Mouse (Mus musculus): ENCODE measurements at regions not wholly inside any gene's neighbourhood (a gene's known extent, or its start where the extent isn't known, plus 50 kb on each side); places are given as distances from the start of the nearest gene placed in this dataset.
A peak's percentile ranks its signal among the peaks of the same experiment; 100 is the strongest.

DNA sequence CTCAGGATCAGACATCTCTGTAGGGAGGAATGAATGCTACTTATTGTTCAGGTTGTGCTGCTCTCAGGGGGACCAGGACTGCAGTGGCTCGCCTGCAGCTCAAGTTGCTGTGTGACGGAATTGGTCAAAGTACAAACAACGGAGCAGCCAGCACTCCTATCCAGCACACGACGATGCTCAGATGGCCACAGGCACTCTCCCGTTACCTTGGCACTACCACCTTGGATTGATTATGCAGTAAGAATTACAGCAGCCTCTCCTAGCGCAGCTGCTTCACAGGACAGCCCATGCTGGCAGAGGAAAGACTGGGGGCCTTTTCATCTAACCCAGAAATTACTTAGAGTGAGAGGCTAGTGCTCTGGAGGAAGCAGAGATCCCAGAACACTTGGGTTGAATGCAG is 226.5 kb downstream of the Maf start:
- DNase-seq (ENCODE audit: low read depth, low spot score): no peak

DNA sequence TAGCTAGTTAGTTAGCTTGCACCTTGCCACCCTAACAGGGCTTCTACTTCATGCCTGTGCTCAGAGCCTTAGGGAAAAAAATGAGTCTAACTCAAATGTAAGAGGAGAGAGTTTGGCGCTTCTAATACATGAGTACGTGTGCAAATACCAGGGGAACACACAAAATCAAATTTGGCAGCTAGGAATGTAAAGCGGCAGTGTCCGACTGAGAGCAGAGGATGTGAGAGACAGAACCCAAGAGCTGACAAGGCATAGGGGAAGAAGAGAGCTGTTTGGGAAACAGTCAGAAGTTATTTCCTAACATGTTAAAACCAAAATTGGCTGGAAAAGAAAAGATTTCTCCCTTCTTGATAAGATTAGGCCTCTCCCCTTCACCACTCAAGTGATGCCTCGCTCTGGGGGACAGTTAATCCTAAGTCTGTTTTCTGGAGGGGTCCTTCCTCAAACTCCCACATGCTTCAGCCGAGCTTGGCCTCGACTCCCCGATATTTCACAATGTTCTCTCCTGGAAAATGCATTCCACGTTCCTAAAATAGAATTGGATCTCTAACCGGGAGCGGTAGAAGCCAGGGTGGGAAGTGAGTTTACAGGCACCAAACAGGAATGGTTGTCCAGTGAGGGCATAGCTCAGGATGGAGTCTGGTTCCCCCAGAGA is 229.1 kb downstream of the Maf start:
- no peak for DNase-seq (ENCODE audit: low read depth, low spot score)

DNA sequence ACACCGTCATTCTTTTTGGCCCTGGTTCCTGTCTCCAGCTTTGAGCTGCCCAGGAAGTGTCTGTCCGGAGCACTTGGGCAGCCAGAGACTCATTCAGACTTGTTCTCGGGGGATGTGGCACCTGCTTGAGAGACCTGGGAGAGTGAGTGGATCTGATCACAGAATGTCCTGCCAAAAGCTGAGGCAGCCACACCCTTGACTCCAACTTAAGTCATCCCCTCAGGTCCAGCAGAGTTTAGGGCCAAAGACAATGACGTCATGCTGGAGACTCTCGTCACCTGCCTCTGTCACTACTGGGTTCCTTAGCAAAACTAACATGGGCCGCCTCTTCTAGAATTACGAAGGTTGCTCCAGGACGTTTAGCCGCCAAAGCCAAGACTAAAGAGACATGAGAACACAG is 231.5 kb downstream of the Maf start:
- peak; percentile 25 for DNase-seq (ENCODE audit: low read depth, low spot score)

DNA sequence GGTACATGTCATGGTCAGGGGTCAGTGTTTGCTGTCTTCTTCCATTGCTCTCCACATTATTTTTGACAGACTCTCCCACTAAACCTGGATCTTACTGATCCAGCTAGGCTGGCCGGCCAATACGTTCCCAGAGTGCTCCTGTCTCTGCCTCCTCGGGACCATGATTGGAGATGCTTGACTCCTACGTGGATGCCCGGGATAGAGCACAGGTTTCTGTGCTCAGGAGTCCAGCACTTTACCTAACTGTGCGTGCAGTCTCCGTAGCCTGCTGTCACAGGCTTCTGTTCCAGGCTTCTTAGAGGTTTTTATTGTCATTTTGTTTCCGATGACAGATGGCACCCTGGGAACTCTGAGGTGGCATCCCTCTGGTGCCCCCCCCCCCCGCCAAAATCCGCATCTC is 232.4 kb downstream of the Maf start:
- peak; percentile 88 for DNase-seq (ENCODE audit: low read depth, low spot score)

DNA sequence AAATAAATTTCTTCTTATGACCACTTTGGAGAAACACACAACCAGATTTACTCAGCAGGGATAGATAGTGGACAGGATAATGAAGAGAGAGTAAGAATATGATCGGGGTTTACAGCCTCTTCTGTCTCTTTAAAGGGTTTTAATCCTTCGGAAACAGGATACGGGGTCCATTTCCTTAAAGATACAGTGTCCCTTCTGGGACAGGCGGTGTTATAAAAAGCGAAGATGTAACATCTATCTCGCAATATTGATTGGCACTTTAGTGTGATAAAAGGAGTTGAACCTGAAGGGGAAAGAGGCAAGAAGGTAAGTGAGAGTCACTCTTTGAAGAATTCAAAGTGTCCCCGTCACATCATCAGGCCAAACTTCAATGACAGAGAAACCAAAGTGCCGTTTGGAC is 233.6 kb downstream of the Maf start:
- no peak for DNase-seq (ENCODE audit: low read depth, low spot score)

DNA sequence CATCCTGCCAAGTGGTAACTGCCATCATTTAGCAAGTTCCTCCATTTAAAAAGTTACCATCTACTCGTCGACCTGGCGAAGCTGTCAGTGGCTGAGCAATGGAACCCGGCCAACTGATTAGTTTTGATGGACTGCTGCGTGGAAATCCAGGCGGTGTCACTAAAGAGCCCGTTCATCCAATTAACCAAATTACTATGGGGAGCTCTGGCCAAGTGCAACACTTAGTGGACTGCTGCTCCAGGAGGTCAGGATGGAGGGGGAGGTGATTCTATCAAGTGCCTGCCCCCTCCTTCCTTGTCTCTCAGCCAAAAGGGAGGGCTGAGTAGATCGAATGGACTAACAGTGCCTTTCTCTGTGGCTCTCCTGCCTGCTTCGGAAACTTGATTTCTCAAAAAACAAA is 241.0 kb downstream of the Maf start:
- peak; percentile 23 for DNase-seq (ENCODE audit: low read depth, low spot score)

DNA sequence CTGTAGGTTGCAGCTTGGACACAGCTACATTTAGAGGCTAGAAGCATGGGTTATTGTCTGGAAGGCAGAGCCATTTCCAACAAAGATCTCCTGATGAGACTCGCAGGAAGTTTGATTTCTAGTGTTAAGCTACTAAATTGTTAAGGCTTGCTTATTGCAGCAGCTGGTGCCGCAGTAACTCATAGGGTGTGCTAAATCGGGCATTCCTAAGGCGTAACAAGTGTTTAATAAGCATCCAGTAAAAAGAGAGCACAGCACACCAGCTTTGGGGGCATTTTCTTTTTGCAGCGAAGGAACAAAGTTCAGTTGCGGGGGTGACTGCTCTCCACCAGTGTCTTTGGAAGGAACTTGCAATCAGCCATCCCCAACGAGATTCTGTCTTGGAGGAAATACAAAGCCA is 241.5 kb downstream of the Maf start:
- peak; percentile 24 for DNase-seq (ENCODE audit: low read depth, low spot score)

DNA sequence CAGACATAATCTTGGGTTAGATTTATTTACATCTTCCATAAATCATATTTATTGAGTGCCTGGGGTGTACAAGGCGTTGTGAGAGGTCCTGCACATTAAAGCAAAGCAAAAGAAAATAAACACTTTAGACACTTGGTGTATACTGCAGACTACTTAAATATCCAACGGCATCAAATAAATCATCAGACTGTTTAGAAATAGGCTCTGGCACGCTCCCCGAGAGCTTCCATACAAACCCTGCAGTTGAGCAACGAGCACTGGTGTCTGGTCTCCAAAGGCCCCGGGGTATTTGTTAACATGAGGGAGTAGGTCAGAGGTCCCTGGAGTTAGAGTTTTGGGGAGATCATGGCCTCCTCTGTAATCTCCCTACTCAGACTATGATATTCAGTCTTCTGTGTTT is 244.9 kb downstream of the Maf start:
- no peak for DNase-seq (ENCODE audit: low read depth, low spot score)

DNA sequence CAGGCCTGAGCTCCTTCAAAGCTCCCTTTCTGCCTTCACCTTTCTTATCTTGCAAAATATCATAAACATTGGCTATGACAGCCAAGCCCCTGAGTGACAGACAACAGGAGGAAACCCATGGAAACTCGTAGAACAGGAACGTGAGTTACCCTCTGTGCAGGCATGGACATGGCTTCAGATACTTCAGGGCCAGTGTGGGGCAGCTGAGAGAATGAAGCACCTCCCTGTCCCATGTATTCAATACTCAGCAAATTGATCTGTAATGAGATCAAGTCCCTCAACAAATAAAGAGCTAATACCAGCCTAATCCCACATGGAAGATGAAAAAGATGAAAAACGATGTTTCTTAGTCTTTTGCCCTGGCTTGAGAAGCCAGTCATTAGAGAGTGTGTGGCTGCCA is 249.5 kb downstream of the Maf start:
- DNase-seq (ENCODE audit: low read depth, low spot score): no peak

DNA sequence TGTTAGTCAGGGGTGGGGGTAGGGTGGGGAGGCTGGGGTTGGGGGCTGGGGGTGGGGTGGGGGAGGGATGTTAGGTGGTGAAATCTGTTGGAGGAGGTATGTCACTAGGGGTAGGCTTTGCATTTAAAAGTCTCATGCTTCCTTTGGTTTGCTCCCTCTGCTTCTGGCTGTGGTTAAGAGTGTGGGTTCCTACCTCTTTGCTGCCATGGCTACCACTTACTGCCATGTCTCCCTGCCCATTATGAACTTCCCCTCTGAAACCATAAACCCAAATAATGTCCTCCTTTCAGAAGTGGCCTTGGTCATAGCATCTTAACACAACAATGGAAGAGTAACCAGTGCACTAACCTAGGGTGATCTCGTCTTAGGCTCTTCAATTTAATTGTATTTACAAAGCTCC is 256.8 kb downstream of the Maf start:
- no peak for DNase-seq (ENCODE audit: low read depth, low spot score)

DNA sequence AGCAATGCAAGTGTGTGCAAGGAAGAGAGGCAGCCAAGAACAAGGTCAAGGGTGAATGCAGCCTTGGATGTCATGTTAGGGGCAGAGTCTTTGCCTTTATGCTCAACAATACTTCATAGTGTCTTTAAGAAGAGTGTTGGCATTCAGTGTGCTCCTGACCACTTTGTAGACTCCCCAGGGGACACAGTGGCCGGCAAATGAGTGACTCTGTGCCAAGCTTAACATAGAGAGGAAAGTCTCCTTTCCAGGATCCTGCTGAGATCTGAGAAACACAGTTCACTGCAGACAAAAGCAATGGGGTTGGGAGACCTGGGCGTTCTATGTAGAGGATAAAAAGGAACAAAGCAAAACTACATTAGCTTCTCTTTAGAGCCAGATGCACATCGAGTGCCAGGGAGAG is 259.2 kb downstream of the Maf start:
- DNase-seq (ENCODE audit: low read depth, low spot score): peak; percentile 50

DNA sequence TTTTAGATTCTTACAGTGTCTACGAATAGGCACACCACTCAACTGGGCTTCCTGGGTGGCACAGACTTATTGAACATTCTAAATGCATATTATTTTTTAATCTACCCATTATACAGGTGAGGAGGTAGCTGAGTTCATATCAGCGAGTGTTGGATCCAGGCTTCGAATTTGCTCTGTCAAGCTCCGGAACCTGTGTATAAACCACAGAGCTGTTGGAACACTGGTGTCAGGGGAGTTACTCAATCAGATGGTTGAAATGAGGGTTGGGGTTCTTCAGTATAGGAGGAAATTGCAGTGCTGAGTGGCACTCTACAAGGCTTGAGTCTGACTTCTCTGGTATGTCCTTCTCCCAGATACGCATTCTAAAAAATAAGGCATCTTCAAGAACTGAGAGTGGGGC is 263.1 kb downstream of the Maf start:
- DNase-seq (ENCODE audit: low read depth, low spot score): no peak

DNA sequence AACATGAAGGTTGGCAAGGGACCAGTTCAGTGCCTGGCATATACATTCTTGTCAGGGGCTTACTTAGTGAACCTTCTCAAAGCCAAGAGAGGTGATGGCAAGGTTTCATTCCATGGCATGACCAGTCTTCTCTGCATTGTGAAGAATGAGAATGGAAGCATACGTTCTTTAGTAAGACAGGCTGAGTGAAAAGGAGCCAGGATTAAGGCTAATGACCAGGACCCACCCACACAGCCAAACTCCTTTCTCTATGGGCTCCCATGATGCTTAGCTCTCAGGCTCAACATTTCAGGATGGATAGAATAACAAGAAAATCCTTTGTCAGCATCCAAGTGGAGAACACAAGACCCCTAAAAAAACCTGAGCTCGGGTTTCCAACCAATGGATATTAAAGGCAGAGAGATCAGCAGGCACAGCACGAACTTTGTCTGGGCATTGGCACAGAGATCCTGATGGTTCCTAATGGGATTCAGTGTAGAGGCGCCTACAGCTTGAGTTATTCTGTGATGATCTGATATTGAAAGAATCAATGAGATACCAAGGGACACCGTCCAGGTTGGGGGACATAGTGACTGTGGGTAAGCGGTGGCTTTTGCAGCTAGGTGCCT is 265.5 kb downstream of the Maf start:
- no peak for DNase-seq (ENCODE audit: low read depth, low spot score)

DNA sequence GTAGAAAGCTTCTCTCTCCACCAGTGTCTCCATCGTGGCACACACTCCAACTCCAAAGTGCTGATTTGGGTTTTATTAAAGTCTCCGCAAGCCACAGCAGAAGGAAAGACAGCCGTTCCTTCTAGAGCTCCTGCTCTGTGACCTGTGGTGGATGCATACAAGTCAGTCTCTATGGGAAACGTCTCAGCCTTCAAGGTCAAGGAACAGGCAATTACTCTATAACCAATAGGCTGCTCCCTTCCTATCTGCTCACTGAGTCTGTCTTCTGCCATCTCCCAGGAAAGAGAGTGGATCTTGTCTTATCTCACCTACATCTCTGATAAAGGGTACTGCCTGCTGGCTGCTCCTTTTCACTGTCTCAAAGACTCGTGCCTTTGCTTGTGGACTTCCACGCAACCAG is 266.3 kb downstream of the Maf start:
- no peak for DNase-seq (ENCODE audit: low read depth, low spot score)

DNA sequence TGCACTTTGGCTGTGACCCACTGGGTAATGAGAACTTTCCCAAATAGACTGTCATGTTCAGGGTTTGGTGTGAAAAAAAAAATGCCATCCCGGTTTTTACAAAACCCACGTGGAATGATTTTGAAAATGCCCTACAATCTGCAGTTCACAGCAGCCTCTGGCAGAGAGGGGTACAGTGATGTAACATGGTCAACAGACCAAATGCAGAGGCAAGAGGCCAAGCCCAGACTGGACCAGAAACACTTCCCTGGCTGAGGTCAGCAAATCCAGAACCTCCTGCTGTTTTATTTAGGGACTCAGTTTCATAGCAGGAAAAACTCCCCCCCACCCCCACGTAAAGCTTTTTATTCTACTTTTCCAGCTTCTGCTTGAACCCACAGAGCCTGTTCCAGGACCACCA is 267.4 kb downstream of the Maf start:
- peak; percentile 86 for DNase-seq (ENCODE audit: low read depth, low spot score)

DNA sequence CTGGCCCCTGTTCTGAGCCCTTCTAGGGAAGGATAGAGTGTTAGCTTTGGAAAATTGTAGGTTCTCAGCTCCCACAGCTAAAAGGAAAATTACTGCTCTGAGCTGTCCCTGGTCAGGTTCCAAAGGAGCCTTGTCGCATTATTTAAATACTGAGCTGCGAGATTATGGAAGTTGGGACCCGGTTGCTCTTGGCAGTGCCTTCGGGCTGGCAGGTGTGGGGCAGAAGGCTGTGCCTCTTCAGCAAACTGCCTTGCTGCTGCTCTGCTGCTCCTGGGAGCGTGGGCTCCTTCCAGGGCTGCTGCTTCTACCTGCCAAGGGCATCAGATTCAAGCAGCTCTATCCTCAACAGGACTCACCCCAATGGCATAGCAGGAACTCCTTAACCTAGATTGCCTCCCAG is 268.1 kb downstream of the Maf start:
- peak; percentile 74 for DNase-seq (ENCODE audit: low read depth, low spot score)

DNA sequence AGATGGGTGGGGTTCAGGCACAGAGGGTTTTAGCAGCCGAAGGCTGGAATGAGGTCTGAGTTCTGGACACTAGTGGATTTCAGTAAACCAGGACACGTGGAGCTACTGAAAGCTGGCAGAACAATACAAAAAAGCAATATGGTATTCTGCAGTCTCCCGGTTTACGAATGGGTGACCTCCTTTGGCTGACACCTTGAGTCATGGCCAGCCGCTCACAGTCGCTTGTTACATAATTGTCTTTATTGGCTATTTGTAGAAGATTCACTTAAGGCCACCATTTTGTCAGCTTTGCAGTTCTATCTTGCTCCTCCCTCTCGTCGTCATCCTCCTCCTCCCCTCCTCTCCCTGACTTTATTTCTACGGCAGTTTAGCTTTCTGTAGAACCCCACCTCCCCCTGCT is 269.6 kb downstream of the Maf start:
- DNase-seq (ENCODE audit: low read depth, low spot score): peak; percentile 65

DNA sequence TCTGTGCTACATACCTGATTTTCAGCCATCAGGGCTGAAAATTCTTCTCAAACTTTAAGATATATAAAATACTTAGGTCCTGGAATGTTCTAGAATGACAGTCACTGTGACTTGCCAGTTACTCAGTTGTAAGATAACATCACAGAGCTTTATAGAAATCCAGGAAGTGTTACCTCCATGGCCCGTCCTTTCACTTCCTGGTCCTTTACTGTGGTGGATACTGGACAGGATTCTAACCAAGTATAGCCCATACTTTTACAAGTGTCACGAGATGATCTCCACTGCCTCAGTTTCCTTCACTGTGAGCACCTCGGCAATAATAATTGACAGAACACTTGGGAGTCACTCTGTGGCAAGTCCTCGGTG is 271.3 kb downstream of the Maf start:
- no peak for DNase-seq (ENCODE audit: low read depth, low spot score)

DNA sequence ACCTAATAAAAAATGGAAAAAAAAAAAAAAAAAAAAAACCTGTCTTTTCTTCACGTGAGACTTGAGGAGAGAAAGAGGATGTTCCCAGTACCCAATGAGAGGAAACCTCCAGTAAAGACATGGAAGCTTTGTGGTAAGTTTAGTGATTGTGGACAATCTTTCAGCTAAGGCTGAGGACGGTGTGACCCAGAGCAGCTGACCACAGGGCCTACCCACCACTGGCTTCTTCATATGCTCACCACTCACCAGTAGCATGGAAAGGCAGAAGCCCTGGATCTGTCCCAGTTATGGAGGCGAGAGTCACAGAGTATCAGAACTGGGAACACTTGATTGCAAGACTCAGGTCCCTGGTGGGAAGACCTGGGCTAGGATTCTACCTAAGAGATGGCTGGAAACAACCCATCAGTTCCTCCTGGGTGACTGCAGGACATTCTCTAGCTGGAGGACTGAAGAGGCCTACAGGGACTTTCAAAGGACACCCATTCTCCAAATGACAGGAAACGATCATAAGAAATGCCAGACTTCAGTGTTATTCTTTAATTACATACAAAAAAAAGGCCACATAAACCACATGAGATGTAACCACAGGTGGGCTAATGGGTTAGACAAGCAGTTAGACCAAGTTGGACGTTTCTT is 271.8 kb downstream of the Maf start:
- DNase-seq (ENCODE audit: low read depth, low spot score): no peak

DNA sequence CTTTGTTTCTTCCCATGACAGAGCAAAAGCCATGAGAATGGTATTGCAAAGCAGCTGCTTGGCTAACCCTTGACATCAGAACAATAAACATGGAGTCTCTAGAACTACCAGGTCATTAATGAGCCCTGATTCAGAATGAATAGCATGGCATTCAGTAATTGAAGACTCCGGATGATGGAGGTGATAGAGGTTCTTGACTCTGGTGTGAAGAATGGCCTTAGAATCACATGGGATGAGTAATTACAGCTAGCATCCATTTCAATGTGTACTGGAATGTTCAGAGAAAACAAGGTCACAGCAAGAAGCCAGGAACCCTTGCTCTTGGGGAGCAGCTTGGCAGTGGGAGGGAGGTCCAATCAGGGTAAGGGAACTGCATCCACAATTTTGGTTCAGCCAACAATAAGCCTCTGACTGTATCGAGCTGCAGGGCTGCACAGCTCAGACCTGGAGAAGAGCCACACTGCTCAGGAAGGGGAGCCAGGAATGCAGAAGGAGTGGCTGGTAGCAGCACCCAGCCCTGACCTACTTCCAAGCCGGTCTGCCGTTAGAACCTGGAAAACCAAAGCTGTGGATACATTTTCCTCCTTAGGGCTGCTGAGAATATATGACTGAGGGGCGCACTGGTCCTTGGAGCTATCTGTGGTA is 275.1 kb downstream of the Maf start:
- peak; percentile 96 for DNase-seq (ENCODE audit: low read depth, low spot score)

DNA sequence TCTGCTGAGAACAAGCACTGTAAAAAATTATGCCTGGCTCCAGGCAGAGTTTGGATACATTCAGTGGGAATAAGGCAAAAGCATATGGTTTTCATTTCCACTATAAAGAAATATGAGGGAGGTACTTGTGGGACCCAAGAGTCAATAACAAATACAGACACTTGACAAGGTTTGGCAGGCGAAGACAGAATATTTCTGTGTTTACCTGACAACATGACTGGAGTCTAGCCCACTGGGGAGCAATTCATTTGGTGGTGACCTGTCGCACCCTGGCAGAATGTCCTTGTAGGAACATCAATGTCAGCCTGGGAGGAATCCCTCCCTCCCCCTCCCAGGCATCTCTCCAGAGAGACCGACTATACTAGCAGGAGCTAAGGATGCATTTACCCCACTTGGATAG is 276.8 kb downstream of the Maf start:
- no peak for DNase-seq (ENCODE audit: low read depth, low spot score)

DNA sequence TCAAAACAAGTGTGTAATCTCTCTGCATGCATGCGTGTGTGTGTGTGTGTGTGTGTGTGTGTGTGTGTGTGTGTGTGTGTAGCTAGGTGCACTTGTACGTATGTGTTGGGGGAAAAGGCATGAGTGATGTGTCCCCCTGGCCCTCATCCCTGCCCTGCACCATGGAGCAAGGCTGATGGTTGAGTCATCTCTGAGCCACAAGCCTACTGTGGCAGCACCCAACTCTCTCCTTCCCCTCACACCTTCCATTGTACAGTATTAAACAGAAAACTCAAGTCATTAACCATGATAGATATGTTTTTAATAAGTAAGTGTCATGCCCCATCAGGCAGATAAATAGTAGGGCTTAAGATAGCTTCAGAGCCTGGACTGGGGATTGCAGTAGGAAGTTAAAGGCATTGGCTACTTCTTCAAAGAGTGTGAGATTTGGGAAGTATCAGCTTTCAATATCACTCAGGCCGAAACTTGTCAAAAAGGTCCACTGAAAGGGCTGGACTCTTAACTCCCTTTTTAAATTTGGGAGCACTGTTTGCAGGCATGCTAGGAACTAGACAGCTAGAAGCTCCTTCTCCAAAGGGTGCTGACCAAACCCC is 278.2 kb downstream of the Maf start:
- peak; percentile 42 for DNase-seq (ENCODE audit: low read depth, low spot score)
